Mouse (Mus musculus): ENCODE data around the gene H2-M10.6. TPM values are rescaled to one million over a fixed set of nuclear protein-coding genes. Genes with fewer than 3 reads are reported as not detected.
A peak's percentile ranks its signal among the peaks of the same experiment; 100 is the strongest.
"Not testable (repeated sequence)": the region's sequence is repeated elsewhere in the genome, so short reads cannot be mapped to it uniquely, and the experiment has no call there.

H2-M10.6 gene
- polyA plus RNA-seq, 1 experiment from 2014 or later: not detected

DNA sequence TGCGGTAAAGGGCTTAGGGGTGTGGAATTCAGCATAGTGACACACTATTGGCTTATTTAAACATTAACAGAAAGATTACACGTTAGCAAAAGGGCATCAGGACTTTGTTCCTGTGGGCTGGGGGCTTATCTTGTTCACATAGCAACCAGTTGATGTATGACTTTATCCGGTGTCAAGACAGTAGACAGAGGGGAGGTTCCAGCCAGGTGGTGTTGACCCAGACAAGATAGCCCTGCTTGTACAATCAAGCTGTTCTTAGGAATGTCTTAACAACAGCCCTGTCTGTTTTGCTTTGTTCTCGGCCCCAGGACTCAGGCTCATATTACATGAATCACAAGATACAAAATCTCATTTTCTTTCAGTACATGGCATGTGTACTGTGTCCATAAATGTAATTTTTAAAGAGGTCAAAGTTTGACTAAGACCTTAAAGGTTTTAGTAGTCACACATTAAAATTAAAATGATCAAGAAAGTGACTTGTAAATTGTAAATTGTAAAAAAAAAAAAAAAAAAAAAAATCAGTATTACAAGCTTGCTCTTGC is 12.0 kb upstream of the H2-M10.6 start:
- not testable (repeated sequence) for H3K4me3 ChIP-seq (ENCODE audit: low read length); H3K4me1 ChIP-seq (ENCODE audit: control insufficient read depth, insufficient read depth, low read depth, low read length); H3K4me2 ChIP-seq (ENCODE audit: low read length); H3K9ac ChIP-seq (ENCODE audit: low read depth, low read length); H3K9me3 ChIP-seq (ENCODE audit: control insufficient read depth, low read length); ATAC-seq; H3K36me3 ChIP-seq (ENCODE audit: control insufficient read depth, insufficient read depth, low read length); H3K27ac ChIP-seq (ENCODE audit: low read depth, low read length); H3K27me3 ChIP-seq (replicated peaks; ENCODE audit: control insufficient read depth, insufficient read depth, low read length)
- 79% methylated on average over 4 of the region's 4 CpGs for WGBS

DNA sequence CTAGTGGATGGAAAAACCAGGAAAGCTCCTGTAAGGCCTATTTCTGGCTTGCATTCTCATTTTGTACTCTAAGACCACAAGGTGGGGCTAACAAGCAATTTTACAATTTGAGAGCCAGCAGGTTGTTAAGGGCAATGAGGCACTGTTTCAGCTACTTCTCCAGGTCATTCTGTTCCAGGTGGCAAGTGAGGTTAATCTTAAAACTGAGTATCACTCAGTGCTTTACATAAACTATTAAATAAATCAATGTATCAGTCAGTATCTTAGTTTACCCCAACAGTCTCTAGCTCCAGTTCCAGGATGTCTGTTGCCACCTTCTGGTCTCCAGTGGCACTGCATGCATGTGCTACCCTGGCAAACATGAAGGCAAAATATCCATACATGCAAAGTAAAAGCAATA is 12.0 kb downstream of the H2-M10.6 start:
- Histone ChIP-seq H3K27me3 (replicated peaks; ENCODE audit: control insufficient read depth, insufficient read depth, low read length) (no peaks in the 10 kb centered on the region), H3K9ac (ENCODE audit: low read depth, low read length) (no peak overlapping the region), H3K9me3 (ENCODE audit: control insufficient read depth, low read length) (no peaks in the 10 kb centered on the region), H3K4me2 (ENCODE audit: low read length) (no peak overlapping the region), H3K4me1 (ENCODE audit: control insufficient read depth, insufficient read depth, low read depth, low read length) (no peaks in the 10 kb centered on the region), H3K4me3 (ENCODE audit: low read length) (no peak overlapping the region), H3K27ac (ENCODE audit: low read depth, low read length) (no peak overlapping the region), H3K36me3 (ENCODE audit: control insufficient read depth, insufficient read depth, low read length) (no peaks in the 10 kb centered on the region)
- no peak for ATAC-seq

DNA sequence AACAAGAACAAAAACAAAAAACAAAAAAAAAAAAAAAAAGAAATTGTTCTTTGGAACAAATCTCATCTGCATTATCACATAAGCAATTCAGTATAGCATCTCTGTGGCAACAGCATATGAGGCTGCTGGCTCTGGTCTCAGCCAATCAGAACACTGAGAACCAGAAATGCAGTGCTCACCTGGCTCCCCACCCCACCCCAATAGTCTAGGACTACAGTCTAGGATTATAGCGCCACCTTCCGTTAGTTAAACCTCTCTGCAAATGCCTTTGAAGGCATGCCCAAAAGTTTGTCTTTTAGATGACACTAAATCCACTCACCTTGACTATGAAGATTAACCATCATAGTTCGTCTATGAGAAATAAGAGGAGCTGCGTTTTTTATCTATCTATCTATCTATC is 13.6 kb downstream of the H2-M10.6 start:
- Histone ChIP-seq H3K4me2 (ENCODE audit: low read length) (peak overlapping the region; percentile 50), H3K27me3 (replicated peaks; ENCODE audit: control insufficient read depth, insufficient read depth, low read length) (no peaks in the 10 kb centered on the region), H3K27ac (ENCODE audit: low read depth, low read length) (no peak overlapping the region), H3K4me3 (ENCODE audit: low read length) (no peak overlapping the region), H3K9ac (ENCODE audit: low read depth, low read length) (no peak overlapping the region), H3K36me3 (ENCODE audit: control insufficient read depth, insufficient read depth, low read length) (no peaks in the 10 kb centered on the region), H3K4me1 (ENCODE audit: control insufficient read depth, insufficient read depth, low read depth, low read length) (no peaks in the 10 kb centered on the region), H3K9me3 (ENCODE audit: control insufficient read depth, low read length) (no peaks in the 10 kb centered on the region)
- WGBS: 30% methylated on average over 4 of the region's 4 CpGs
- peak; percentile 83 for ATAC-seq

DNA sequence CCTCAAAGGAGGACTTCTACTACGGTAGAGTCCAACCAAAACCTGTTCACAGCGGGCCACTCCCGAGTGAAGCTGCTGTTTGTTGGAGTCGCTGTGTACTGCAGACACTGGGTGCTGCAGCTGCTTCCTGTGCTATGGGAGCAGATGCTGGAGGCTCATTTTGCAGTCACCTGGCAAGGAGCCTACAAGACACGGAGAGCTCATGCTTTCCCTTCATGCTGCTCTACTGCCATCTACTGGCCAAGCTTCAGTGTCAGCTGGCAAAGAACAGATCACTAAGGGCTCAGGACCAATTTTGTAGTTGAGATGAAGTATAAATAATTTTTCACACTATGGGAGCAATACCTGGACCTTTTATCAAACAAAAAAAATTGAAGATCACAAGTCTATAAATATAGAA is 14.0 kb downstream of the H2-M10.6 start:
- not testable (repeated sequence) for H3K27me3 ChIP-seq (replicated peaks; ENCODE audit: control insufficient read depth, insufficient read depth, low read length); H3K9me3 ChIP-seq (ENCODE audit: control insufficient read depth, low read length); H3K9ac ChIP-seq (ENCODE audit: low read depth, low read length); H3K36me3 ChIP-seq (ENCODE audit: control insufficient read depth, insufficient read depth, low read length); H3K27ac ChIP-seq (ENCODE audit: low read depth, low read length); H3K4me1 ChIP-seq (ENCODE audit: control insufficient read depth, insufficient read depth, low read depth, low read length)
- 13% methylated on average over 5 of the region's 5 CpGs for WGBS
- H3K4me3 ChIP-seq (ENCODE audit: low read length): peak overlapping the region; percentile 22
- ATAC-seq: peak; percentile 94
- peak overlapping the region; percentile 50 for H3K4me2 ChIP-seq (ENCODE audit: low read length)

DNA sequence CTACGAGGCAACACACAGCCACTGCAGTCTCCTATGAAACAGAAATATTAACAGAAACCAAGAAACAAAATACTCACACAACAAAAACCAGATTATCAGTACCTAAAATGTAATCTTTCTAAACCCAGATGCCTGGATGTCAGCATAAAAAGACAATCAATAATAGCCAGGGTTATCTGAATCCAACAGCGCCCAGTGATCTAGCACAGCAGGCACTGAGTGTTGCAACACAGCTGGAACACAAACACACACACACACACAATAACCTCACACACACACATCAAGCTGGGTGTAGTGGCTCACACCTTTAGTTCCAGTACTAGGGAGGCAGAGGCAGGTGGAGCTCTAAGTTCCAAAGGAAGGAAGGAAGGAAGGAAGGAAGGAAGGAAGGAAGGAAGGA is 16.5 kb downstream of the H2-M10.6 start:
- 91% methylated on average over 2 of the region's 2 CpGs for WGBS
- no peak overlapping the region for H3K4me3 ChIP-seq (ENCODE audit: low read length)
- no peak overlapping the region for H3K4me2 ChIP-seq (ENCODE audit: low read length)
- H3K27me3 ChIP-seq (replicated peaks; ENCODE audit: control insufficient read depth, insufficient read depth, low read length): no peaks in the 10 kb centered on the region
- no peaks in the 10 kb centered on the region for H3K36me3 ChIP-seq (ENCODE audit: control insufficient read depth, insufficient read depth, low read length)
- no peaks in the 10 kb centered on the region for H3K9me3 ChIP-seq (ENCODE audit: control insufficient read depth, low read length)
- no peak for ATAC-seq
- no peak overlapping the region for H3K27ac ChIP-seq (ENCODE audit: low read depth, low read length)
- H3K4me1 ChIP-seq (ENCODE audit: control insufficient read depth, insufficient read depth, low read depth, low read length): no peaks in the 10 kb centered on the region
- H3K9ac ChIP-seq (ENCODE audit: low read depth, low read length): no peak overlapping the region

DNA sequence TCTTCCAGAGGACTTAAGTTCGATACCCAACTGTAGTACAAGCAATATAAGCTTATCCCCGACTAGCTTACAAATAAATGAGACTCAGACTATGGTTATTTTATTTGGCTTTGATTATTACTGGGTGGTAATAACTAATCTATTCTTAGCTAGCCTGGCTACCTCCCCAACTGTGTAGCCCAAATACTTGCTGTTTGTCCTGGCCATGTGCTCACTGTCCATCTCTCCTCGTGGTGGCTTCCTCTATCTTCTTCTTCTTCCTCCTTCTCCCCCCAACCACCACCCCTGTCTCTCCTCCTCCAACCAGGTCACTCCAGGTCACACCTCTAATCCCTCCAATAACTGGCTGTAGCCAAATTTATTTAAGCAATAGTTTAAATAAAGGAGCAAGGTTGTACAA is 18.5 kb downstream of the H2-M10.6 start:
- no peak overlapping the region for H3K9ac ChIP-seq (ENCODE audit: low read depth, low read length)
- ATAC-seq: no peak

DNA sequence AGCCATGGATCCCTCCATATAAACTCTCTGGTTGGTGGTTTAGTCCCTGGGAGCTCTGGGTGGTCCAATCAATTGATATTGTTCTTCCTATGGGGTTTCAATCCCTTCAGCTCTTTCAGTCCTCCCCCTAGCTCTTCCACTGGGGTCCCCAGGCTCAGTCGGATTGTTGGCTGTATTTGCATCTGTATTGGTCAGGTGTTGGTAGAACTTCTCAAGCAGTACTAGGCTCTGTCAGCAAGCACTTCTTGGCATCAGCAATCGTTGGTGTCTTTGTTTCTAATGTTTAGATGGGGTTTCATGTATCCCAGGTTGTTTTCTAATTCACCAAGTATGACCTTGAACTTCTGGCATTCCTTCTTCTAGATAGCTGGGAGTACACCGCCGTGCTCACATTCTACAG is 20.7 kb downstream of the H2-M10.6 start:
- Histone ChIP-seq H3K4me2 (ENCODE audit: low read length) (no peak overlapping the region), H3K27ac (ENCODE audit: low read depth, low read length) (no peak overlapping the region), H3K27me3 (replicated peaks; ENCODE audit: control insufficient read depth, insufficient read depth, low read length) (no peaks in the 10 kb centered on the region), H3K4me3 (ENCODE audit: low read length) (no peak overlapping the region), H3K4me1 (ENCODE audit: control insufficient read depth, insufficient read depth, low read depth, low read length) (peaks cover 9% of the 10 kb centered on the region), H3K9me3 (ENCODE audit: control insufficient read depth, low read length) (no peaks in the 10 kb centered on the region), H3K9ac (ENCODE audit: low read depth, low read length) (no peak overlapping the region), H3K36me3 (ENCODE audit: control insufficient read depth, insufficient read depth, low read length) (no peaks in the 10 kb centered on the region)
- 59% methylated on average over 4 of the region's 4 CpGs for WGBS
- no peak for ATAC-seq

More for the DNA sequence above, 18.5 kb downstream of the H2-M10.6 start:
- 82% methylated on average over 3 of the region's 3 CpGs for WGBS
- no peaks in the 10 kb centered on the region for H3K36me3 ChIP-seq (ENCODE audit: control insufficient read depth, insufficient read depth, low read length)
- H3K27ac ChIP-seq (ENCODE audit: low read depth, low read length): no peak overlapping the region
- H3K27me3 ChIP-seq (replicated peaks; ENCODE audit: control insufficient read depth, insufficient read depth, low read length): no peaks in the 10 kb centered on the region
- H3K4me3 ChIP-seq (ENCODE audit: low read length): no peak overlapping the region
- H3K4me1 ChIP-seq (ENCODE audit: control insufficient read depth, insufficient read depth, low read depth, low read length): no peaks in the 10 kb centered on the region
- no peaks in the 10 kb centered on the region for H3K9me3 ChIP-seq (ENCODE audit: control insufficient read depth, low read length)
- H3K4me2 ChIP-seq (ENCODE audit: low read length): no peak overlapping the region

DNA sequence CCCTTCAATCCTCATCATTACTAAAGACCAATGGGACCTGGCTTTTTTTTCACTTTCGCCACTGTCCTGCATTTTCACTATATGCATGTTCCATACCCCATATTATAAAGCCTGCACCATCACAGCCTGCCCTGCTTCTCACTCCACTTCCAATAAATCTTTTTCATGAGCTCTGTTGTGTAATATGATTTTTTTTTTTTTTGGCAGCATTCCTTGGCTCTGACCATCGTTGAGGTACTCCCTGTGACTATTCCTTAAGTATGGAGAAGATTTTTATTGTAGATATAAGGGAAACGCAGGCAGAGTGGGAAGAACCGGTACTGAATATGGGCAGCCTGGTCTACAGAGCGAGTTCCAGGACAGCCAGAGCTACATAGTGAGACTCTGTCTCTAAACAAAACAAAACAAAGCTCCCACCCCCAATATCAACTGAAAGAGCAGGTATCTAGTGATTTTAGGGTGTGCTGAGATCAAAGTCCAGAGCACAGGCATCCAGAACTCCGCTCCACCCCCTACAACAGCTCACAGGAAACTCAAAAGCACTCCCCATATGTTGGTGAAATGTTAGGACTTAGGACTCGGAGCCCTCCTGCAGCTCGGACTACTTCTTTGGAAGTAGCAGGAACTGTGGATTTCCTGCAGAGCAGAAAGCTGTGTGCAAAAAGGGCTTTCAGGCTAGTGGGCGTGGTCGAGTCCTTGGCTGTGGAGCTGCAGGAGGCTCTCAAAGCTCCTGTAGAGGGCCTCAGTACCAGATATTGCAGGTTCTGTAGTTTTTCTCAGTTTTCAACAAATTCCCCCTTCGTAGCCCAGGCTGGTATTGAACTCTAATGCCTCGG is 23.8 kb downstream of the H2-M10.6 start:
- ATAC-seq: peak; percentile 3; the same call in 1 of the 2 replicates
- H3K27ac ChIP-seq (ENCODE audit: low read depth, low read length): peak overlapping the region; percentile 57

DNA sequence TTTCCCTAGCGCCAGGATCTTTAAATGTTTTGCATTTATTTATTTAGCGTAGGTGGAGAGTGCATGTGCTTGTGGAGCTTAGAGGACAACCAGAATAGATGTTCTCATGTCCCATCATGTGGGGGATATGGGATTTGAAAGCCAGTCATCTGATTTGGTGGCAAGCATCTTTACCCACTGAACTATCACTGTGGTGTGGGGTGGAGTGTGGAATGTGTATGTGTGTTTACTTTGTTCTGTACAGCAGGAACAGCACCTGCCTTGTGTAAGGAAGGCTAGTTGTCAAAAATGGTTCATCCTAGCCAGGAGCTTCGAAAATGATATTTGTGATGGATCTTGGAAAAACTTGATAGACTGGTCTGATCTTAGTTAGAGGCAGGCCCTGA is 24.4 kb downstream of the H2-M10.6 start:
- peak overlapping the region; percentile 57 for H3K27ac ChIP-seq (ENCODE audit: low read depth, low read length)
- peak overlapping the region; percentile 73 for H3K4me2 ChIP-seq (ENCODE audit: low read length)
- no peaks in the 10 kb centered on the region for H3K27me3 ChIP-seq (replicated peaks; ENCODE audit: control insufficient read depth, insufficient read depth, low read length)
- WGBS: 12% methylated on average over 3 of the region's 3 CpGs
- H3K9ac ChIP-seq (ENCODE audit: low read depth, low read length): peak overlapping the region; percentile 62
- no peaks in the 10 kb centered on the region for H3K9me3 ChIP-seq (ENCODE audit: control insufficient read depth, low read length)
- H3K36me3 ChIP-seq (ENCODE audit: control insufficient read depth, insufficient read depth, low read length): no peaks in the 10 kb centered on the region
- H3K4me3 ChIP-seq (ENCODE audit: low read length): peak overlapping the region; percentile 77
- peaks cover 13% of the 10 kb centered on the region for H3K4me1 ChIP-seq (ENCODE audit: control insufficient read depth, insufficient read depth, low read depth, low read length)
- no peak; the same call in 1 of the 2 replicates for ATAC-seq

More for the DNA sequence above, 23.8 kb downstream of the H2-M10.6 start:
- peak overlapping the region; percentile 73 for H3K4me2 ChIP-seq (ENCODE audit: low read length)
- no peaks in the 10 kb centered on the region for H3K36me3 ChIP-seq (ENCODE audit: control insufficient read depth, insufficient read depth, low read length)
- WGBS: 35% methylated on average over 12 of the region's 12 CpGs
- H3K27me3 ChIP-seq (replicated peaks; ENCODE audit: control insufficient read depth, insufficient read depth, low read length): no peaks in the 10 kb centered on the region
- no peaks in the 10 kb centered on the region for H3K9me3 ChIP-seq (ENCODE audit: control insufficient read depth, low read length)
- peaks cover 13% of the 10 kb centered on the region for H3K4me1 ChIP-seq (ENCODE audit: control insufficient read depth, insufficient read depth, low read depth, low read length)
- peak overlapping the region; percentile 18; the same call in 1 of the 2 replicates for H3K9ac ChIP-seq (ENCODE audit: low read depth, low read length)
- H3K4me3 ChIP-seq (ENCODE audit: low read length): peak overlapping the region; percentile 7; the same call in 1 of the 2 replicates
